8 mouse cellular contexts compared by ENCODE assay signal in genomic region chr11:117407651-117408441, GRCm38 (mm10).
DNase-seq lines count a peak whose midpoint lies in the region; ATAC-seq and TF ChIP-seq lines count a peak whose summit lies in the region.

No protein-coding gene starts in this region.

- TF ChIP-seq CTCF in forebrain, postnatal 0 days (IDR thresholded peaks at IDR 0.05; ENCODE audit: low read depth) = no peak; the same call in 1 of the 2 replicates

- peak; percentile 91 for DNase-seq in MN1 (ENCODE audit: low spot score)
- DNase-seq in cerebellum, adult 18-20 months = peak; percentile 67 to 68
- peak; percentile 94 for DNase-seq in forebrain, postnatal 0 days
- DNase-seq in hindbrain, embryonic 14.5 days (ENCODE audit: low spot score) = peak; percentile 84
- peak; percentile 76 to 78 for DNase-seq in left cerebral cortex, adult 18-20 months (ENCODE audit: low spot score in 2 of 2)
- DNase-seq in lung, postnatal 25 days (ENCODE audit: low spot score) = peak; percentile 56
- DNase-seq in right cerebral cortex, postnatal 10 days (ENCODE audit: low spot score in 2 of 2) = peak; percentile 93
- DNase-seq in urinary bladder, postnatal 10 days (ENCODE audit: low spot score) = no peak

- WGBS in forebrain, postnatal 0 days = under 1% methylated on average over 28 of the region's 28 CpGs
- WGBS in hindbrain, embryonic 14.5 days = under 1% methylated on average over 26 of the region's 28 CpGs

- no peaks in the 10 kb centered on the region for H3K9me3 ChIP-seq in forebrain, postnatal 0 days (ENCODE audit: low read length)
- H3K9me3 ChIP-seq in hindbrain, embryonic 14.5 days (ENCODE audit: control insufficient read depth, low read length) = no peaks in the 10 kb centered on the region

- H3K27ac ChIP-seq in forebrain, postnatal 0 days (ENCODE audit: low read depth, low read length) = peak overlapping the region; percentile 98
- peak overlapping the region; percentile 91 for H3K27ac ChIP-seq in hindbrain, embryonic 14.5 days

- H3K36me3 ChIP-seq in forebrain, postnatal 0 days (ENCODE audit: insufficient read depth) = no peaks in the 10 kb centered on the region
- no peaks in the 10 kb centered on the region for H3K36me3 ChIP-seq in hindbrain, embryonic 14.5 days (replicated peaks; ENCODE audit: control insufficient read depth, insufficient read depth)

- no peaks in the 10 kb centered on the region for H3K27me3 ChIP-seq in forebrain, postnatal 0 days (ENCODE audit: insufficient read depth, low read length)
- 0 out of 2 replicates have a peak, but pooled peaks cover 5% of the 10 kb centered on the region for H3K27me3 ChIP-seq in hindbrain, embryonic 14.5 days (ENCODE audit: control insufficient read depth, insufficient read depth, low read length)

- peak overlapping the region; percentile 66 for H3K9ac ChIP-seq in forebrain, postnatal 0 days
- H3K9ac ChIP-seq in hindbrain, embryonic 14.5 days = peak overlapping the region; percentile 39

- peak overlapping the region; percentile 33 for H3K4me3 ChIP-seq in forebrain, postnatal 0 days (ENCODE audit: low read depth, low read length)
- H3K4me3 ChIP-seq in hindbrain, embryonic 14.5 days (replicated peaks; ENCODE audit: low read length) = peak overlapping the region; percentile 13

- peak; percentile 80 for ATAC-seq in forebrain, postnatal 0 days
- peak; percentile 81 for ATAC-seq in hindbrain, embryonic 14.5 days (ENCODE audit: low FRiP score)

- H3K4me2 ChIP-seq in forebrain, postnatal 0 days (ENCODE audit: low read depth) = peak overlapping the region; percentile 74
- peak overlapping the region; percentile 55 for H3K4me2 ChIP-seq in hindbrain, embryonic 14.5 days (replicated peaks)

- peaks cover 40% of the 10 kb centered on the region for H3K4me1 ChIP-seq in forebrain, postnatal 0 days (ENCODE audit: insufficient read depth)
- H3K4me1 ChIP-seq in hindbrain, embryonic 14.5 days (replicated peaks; ENCODE audit: control insufficient read depth, insufficient read depth, low read length) = peaks cover 53% of the 10 kb centered on the region
